Mouse (Mus musculus): ENCODE data around the gene Cadps. TPM values are rescaled to one million over a fixed set of nuclear protein-coding genes. Genes with fewer than 3 reads are reported as not detected.

Gene Cadps
- polyA plus RNA-seq, 1 experiment from 2014 or later: 12.1 TPM

- H3K4me2 ChIP-seq (ENCODE audit: low read depth, low read length, severe bottlenecking): no peak overlapping the region
- no peaks in the 10 kb centered on the region for H3K36me3 ChIP-seq (ENCODE audit: control insufficient read depth, insufficient read depth, low read length)
- ATAC-seq (replicated peaks; ENCODE audit: low FRiP score) (no peak), DNase-seq (ENCODE audit: low spot score) (no peak)
- WGBS: 88% methylated on average over 2 of the region's 2 CpGs
- no peak overlapping the region for H3K9ac ChIP-seq (ENCODE audit: low read length)
- H3K9me3 ChIP-seq (ENCODE audit: control insufficient read depth, low read length): no peaks in the 10 kb centered on the region
- H3K27me3 ChIP-seq (ENCODE audit: control insufficient read depth, insufficient read depth, low read length): no peaks in the 10 kb centered on the region
- H3K4me1 ChIP-seq (replicated peaks; ENCODE audit: control insufficient read depth, insufficient read depth, low read length): no peaks in the 10 kb centered on the region
- H3K27ac ChIP-seq (ENCODE audit: low read depth, low read length): no peak overlapping the region
- no peak overlapping the region for H3K4me3 ChIP-seq (ENCODE audit: low read depth, low read length)
Observed at GRCm38 (mm10) chr14:12715906-12716659, 106.8 kb downstream of the Cadps start.

- no peaks in the 10 kb centered on the region for H3K36me3 ChIP-seq (ENCODE audit: control insufficient read depth, insufficient read depth, low read length)
- H3K4me2 ChIP-seq (ENCODE audit: low read depth, low read length, severe bottlenecking): no peak overlapping the region
- no peak overlapping the region for H3K4me3 ChIP-seq (ENCODE audit: low read depth, low read length)
- H3K4me1 ChIP-seq (replicated peaks; ENCODE audit: control insufficient read depth, insufficient read depth, low read length): no peaks in the 10 kb centered on the region
- DNase-seq (ENCODE audit: low spot score): no peak
- H3K27ac ChIP-seq (ENCODE audit: low read depth, low read length): no peak overlapping the region
- H3K9me3 ChIP-seq (ENCODE audit: control insufficient read depth, low read length): no peaks in the 10 kb centered on the region
- ATAC-seq (replicated peaks; ENCODE audit: low FRiP score): no peak
- H3K9ac ChIP-seq (ENCODE audit: low read length): no peak overlapping the region
- 87% methylated on average over 3 of the region's 3 CpGs for WGBS
- H3K27me3 ChIP-seq (ENCODE audit: control insufficient read depth, insufficient read depth, low read length): no peaks in the 10 kb centered on the region
Observed at GRCm38 (mm10) chr14:12707395-12707794, 115.5 kb downstream of the Cadps start.

- H3K4me1 ChIP-seq (replicated peaks; ENCODE audit: control insufficient read depth, insufficient read depth, low read length): no peaks in the 10 kb centered on the region
- H3K36me3 ChIP-seq (ENCODE audit: control insufficient read depth, insufficient read depth, low read length): no peaks in the 10 kb centered on the region
- 79% methylated on average over 2 of the region's 2 CpGs for WGBS
- no peak for ATAC-seq (replicated peaks; ENCODE audit: low FRiP score)
- no peak overlapping the region for H3K27ac ChIP-seq (ENCODE audit: low read depth, low read length)
- DNase-seq (ENCODE audit: low spot score): no peak
- H3K4me2 ChIP-seq (ENCODE audit: low read depth, low read length, severe bottlenecking): no peak overlapping the region
- no peaks in the 10 kb centered on the region for H3K9me3 ChIP-seq (ENCODE audit: control insufficient read depth, low read length)
- no peaks in the 10 kb centered on the region for H3K27me3 ChIP-seq (ENCODE audit: control insufficient read depth, insufficient read depth, low read length)
- no peak overlapping the region for H3K9ac ChIP-seq (ENCODE audit: low read length)
- no peak overlapping the region for H3K4me3 ChIP-seq (ENCODE audit: low read depth, low read length)
Observed at GRCm38 (mm10) chr14:12704461-12704860, 118.4 kb downstream of the Cadps start.

GRCm38 (mm10) chr14:12690201-12690600 is 132.7 kb downstream of the Cadps start:
- H3K36me3 ChIP-seq (ENCODE audit: control insufficient read depth, insufficient read depth, low read length): no peaks in the 10 kb centered on the region
- H3K4me1 ChIP-seq (replicated peaks; ENCODE audit: control insufficient read depth, insufficient read depth, low read length): no peaks in the 10 kb centered on the region
- H3K4me3 ChIP-seq (ENCODE audit: low read depth, low read length): no peak overlapping the region
- no peak overlapping the region for H3K4me2 ChIP-seq (ENCODE audit: low read depth, low read length, severe bottlenecking)
- no peak for ATAC-seq (replicated peaks; ENCODE audit: low FRiP score)
- no peak for DNase-seq (ENCODE audit: low spot score)
- no peaks in the 10 kb centered on the region for H3K9me3 ChIP-seq (ENCODE audit: control insufficient read depth, low read length)
- H3K9ac ChIP-seq (ENCODE audit: low read length): no peak overlapping the region
- WGBS: 24% methylated on average over 1 of the region's 1 CpGs
- H3K27ac ChIP-seq (ENCODE audit: low read depth, low read length): no peak overlapping the region
- no peaks in the 10 kb centered on the region for H3K27me3 ChIP-seq (ENCODE audit: control insufficient read depth, insufficient read depth, low read length)

GRCm38 (mm10) chr14:12685015-12685414 is 137.9 kb downstream of the Cadps start:
- no peak overlapping the region for H3K9ac ChIP-seq (ENCODE audit: low read length)
- 69% methylated on average over 3 of the region's 3 CpGs for WGBS
- no peaks in the 10 kb centered on the region for H3K27me3 ChIP-seq (ENCODE audit: control insufficient read depth, insufficient read depth, low read length)
- ATAC-seq (replicated peaks; ENCODE audit: low FRiP score): no peak
- no peak overlapping the region for H3K27ac ChIP-seq (ENCODE audit: low read depth, low read length)
- H3K4me2 ChIP-seq (ENCODE audit: low read depth, low read length, severe bottlenecking): no peak overlapping the region
- no peaks in the 10 kb centered on the region for H3K4me1 ChIP-seq (replicated peaks; ENCODE audit: control insufficient read depth, insufficient read depth, low read length)
- DNase-seq (ENCODE audit: low spot score): no peak
- H3K9me3 ChIP-seq (ENCODE audit: control insufficient read depth, low read length): no peaks in the 10 kb centered on the region
- no peak overlapping the region for H3K4me3 ChIP-seq (ENCODE audit: low read depth, low read length)
- no peaks in the 10 kb centered on the region for H3K36me3 ChIP-seq (ENCODE audit: control insufficient read depth, insufficient read depth, low read length)

DNA sequence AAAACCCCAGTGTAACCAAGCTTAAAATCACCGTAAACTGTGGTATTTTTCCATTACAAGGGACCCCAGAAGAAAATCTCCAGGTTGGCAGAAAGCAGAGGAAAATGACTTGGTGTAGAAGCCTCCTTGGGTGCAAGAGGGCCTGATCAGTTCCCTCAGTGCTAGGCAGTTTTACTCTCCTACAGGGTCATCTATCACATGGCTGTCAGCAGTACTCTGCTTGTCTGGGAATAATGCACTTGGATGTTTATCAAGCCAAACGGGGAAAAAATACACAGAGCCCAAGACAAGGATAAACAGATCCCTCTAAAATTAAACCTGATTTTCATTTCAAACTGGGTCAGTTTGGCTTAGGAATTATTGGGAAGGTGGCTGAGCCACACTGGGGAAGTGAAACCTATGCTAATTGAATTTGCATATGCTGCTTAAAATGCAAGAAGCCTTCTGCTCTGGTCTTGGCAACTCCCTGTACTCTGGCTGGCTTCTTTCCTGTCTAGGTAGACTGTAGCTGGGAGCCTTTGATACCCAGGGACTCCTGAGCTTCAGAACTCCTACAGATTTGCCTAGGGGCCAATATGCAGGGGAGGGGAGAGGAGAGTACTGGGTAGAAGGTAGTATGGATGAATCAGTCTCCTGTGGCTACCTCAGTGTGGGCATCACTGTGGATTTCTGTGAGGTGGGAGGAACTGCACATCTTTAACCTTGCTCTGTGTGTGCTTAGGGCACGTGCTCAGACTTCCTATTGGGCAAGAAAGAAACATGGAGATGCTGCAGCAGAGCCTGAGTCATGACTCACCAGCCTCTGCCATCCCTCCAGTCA is 141.8 kb downstream of the Cadps start:
- Histone ChIP-seq H3K9ac (ENCODE audit: low read length) (no peak overlapping the region), H3K4me3 (ENCODE audit: low read depth, low read length) (no peak overlapping the region), H3K4me2 (ENCODE audit: low read depth, low read length, severe bottlenecking) (no peak overlapping the region), H3K27ac (ENCODE audit: low read depth, low read length) (no peak overlapping the region), H3K4me1 (replicated peaks; ENCODE audit: control insufficient read depth, insufficient read depth, low read length) (no peaks in the 10 kb centered on the region), H3K27me3 (ENCODE audit: control insufficient read depth, insufficient read depth, low read length) (no peaks in the 10 kb centered on the region), H3K9me3 (ENCODE audit: control insufficient read depth, low read length) (no peaks in the 10 kb centered on the region), H3K36me3 (ENCODE audit: control insufficient read depth, insufficient read depth, low read length) (no peaks in the 10 kb centered on the region)
- WGBS: 85% methylated on average over 3 of the region's 3 CpGs
- DNase-seq (ENCODE audit: low spot score): no peak
- no peak; the same call in 1 of the 2 replicates for ATAC-seq (replicated peaks; ENCODE audit: low FRiP score)

DNA sequence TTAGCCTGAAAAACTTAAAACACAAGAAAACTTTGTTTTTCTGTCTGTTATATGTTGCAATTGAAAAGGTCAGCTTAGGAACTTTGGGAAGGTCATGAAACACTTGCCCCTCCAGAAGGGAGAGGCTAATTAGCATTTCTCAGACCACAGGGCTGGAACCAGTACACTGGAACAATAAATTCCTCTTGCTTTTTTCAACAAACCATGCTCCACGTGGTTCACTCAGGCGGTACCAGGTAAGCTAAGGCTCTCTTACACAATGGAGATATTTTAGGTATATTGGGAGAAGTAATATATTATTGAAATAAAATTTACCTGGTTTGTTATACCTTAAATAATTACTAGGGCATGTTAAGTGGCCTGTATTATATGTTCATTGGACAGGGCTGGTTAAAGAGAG is 161.4 kb downstream of the Cadps start:
- Histone ChIP-seq H3K4me2 (ENCODE audit: low read depth, low read length, severe bottlenecking) (no peak overlapping the region), H3K36me3 (ENCODE audit: control insufficient read depth, insufficient read depth, low read length) (no peaks in the 10 kb centered on the region), H3K27ac (ENCODE audit: low read depth, low read length) (no peak overlapping the region), H3K4me1 (replicated peaks; ENCODE audit: control insufficient read depth, insufficient read depth, low read length) (no peaks in the 10 kb centered on the region), H3K9me3 (ENCODE audit: control insufficient read depth, low read length) (no peaks in the 10 kb centered on the region), H3K27me3 (ENCODE audit: control insufficient read depth, insufficient read depth, low read length) (no peaks in the 10 kb centered on the region), H3K9ac (ENCODE audit: low read length) (no peak overlapping the region), H3K4me3 (ENCODE audit: low read depth, low read length) (no peak overlapping the region)
- DNase-seq (ENCODE audit: low spot score) (no peak), ATAC-seq (replicated peaks; ENCODE audit: low FRiP score) (no peak)
- WGBS: 85% methylated on average over 2 of the region's 2 CpGs

- DNase-seq (ENCODE audit: low spot score) (no peak), ATAC-seq (replicated peaks; ENCODE audit: low FRiP score) (no peak)
- 83% methylated on average over 4 of the region's 4 CpGs for WGBS
- H3K27ac ChIP-seq (ENCODE audit: low read depth, low read length): no peak overlapping the region
- no peak overlapping the region for H3K4me3 ChIP-seq (ENCODE audit: low read depth, low read length)
- H3K9me3 ChIP-seq (ENCODE audit: control insufficient read depth, low read length): no peaks in the 10 kb centered on the region
- H3K36me3 ChIP-seq (ENCODE audit: control insufficient read depth, insufficient read depth, low read length): no peaks in the 10 kb centered on the region
- no peaks in the 10 kb centered on the region for H3K27me3 ChIP-seq (ENCODE audit: control insufficient read depth, insufficient read depth, low read length)
- no peaks in the 10 kb centered on the region for H3K4me1 ChIP-seq (replicated peaks; ENCODE audit: control insufficient read depth, insufficient read depth, low read length)
- H3K9ac ChIP-seq (ENCODE audit: low read length): no peak overlapping the region
- no peak overlapping the region for H3K4me2 ChIP-seq (ENCODE audit: low read depth, low read length, severe bottlenecking)
Observed at GRCm38 (mm10) chr14:12657351-12657750, 165.5 kb downstream of the Cadps start.
